19 mouse cellular contexts compared by ENCODE assay signal in the genomic region with DNA sequence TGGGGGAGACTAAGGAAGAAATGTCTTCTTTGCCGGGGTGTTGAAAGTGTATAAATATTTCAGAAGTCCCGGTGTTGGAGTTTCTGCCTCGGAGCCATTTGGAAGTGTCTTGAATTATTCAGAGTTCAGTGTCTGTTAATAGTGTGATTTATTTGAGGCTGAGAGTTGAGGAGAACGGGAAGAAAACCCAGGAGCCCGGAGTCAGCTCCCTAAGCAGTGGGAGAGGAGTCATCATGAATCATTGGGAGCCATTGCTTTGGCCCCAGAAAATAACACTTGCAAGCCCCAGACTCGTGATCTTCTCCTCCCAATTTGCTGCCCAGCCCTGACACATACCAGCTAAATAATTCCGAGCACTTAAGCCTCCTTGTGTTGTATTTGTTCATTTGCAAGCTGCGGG.
DNase-seq lines count a peak whose midpoint lies in the region; ATAC-seq and TF ChIP-seq lines count a peak whose summit lies in the region.
"Had no signal": no experiment of that assay in that cellular context is flagged by ENCODE, and none has a peak within 500 bp of the region (broad histone marks: within the 10 kb centered on the region; RNA-seq: fewer than 3 reads in every experiment).

No protein-coding gene starts in this region.

- no peaks in the 10 kb centered on the region for H3K4me1 ChIP-seq in hindbrain, embryonic 13.5 days (replicated peaks)
- no peaks in the 10 kb centered on the region for H3K4me1 ChIP-seq in hindbrain, embryonic 14.5 days (replicated peaks; ENCODE audit: control insufficient read depth, insufficient read depth, low read length)
- 0 out of 2 replicates have a peak, but pooled peaks cover 5% of the 10 kb centered on the region for H3K4me1 ChIP-seq in midbrain, embryonic 13.5 days (replicated peaks)
- H3K4me1 ChIP-seq in midbrain, embryonic 11.5 days (ENCODE audit: control insufficient read depth, insufficient read depth, low read length) = no peaks in the 10 kb centered on the region
- 0 out of 2 replicates have a peak, but pooled peaks cover 6% of the 10 kb centered on the region for H3K4me1 ChIP-seq in midbrain, postnatal 0 days (ENCODE audit: insufficient read depth, low read length)
- H3K4me1 ChIP-seq in forebrain, postnatal 0 days (ENCODE audit: insufficient read depth) = no peaks in the 10 kb centered on the region
- H3K4me1 ChIP-seq: embryonic facial prominence, embryonic 12.5 days; forebrain, embryonic 12.5 days; heart, embryonic 12.5 days had no signal

- no peaks in the 10 kb centered on the region for H3K36me3 ChIP-seq in hindbrain, embryonic 13.5 days
- no peaks in the 10 kb centered on the region for H3K36me3 ChIP-seq in hindbrain, embryonic 14.5 days (replicated peaks; ENCODE audit: control insufficient read depth, insufficient read depth)
- H3K36me3 ChIP-seq in midbrain, embryonic 13.5 days = no peaks in the 10 kb centered on the region
- no peaks in the 10 kb centered on the region for H3K36me3 ChIP-seq in midbrain, embryonic 11.5 days (ENCODE audit: control insufficient read depth, insufficient read depth, low read length)
- no peaks in the 10 kb centered on the region for H3K36me3 ChIP-seq in midbrain, postnatal 0 days (ENCODE audit: insufficient read depth, low read length)
- no peaks in the 10 kb centered on the region for H3K36me3 ChIP-seq in forebrain, postnatal 0 days (ENCODE audit: insufficient read depth)
- H3K36me3 ChIP-seq: embryonic facial prominence, embryonic 12.5 days; forebrain, embryonic 12.5 days; heart, embryonic 12.5 days had no signal

- H3K9ac ChIP-seq in hindbrain, embryonic 13.5 days = no peak overlapping the region
- no peak overlapping the region for H3K9ac ChIP-seq in hindbrain, embryonic 14.5 days
- no peak overlapping the region for H3K9ac ChIP-seq in midbrain, embryonic 13.5 days (replicated peaks)
- H3K9ac ChIP-seq in midbrain, embryonic 11.5 days (ENCODE audit: low read length) = no peak overlapping the region
- no peak overlapping the region for H3K9ac ChIP-seq in midbrain, postnatal 0 days (replicated peaks; ENCODE audit: low read length, poor library complexity, severe bottlenecking)
- no peak overlapping the region for H3K9ac ChIP-seq in forebrain, postnatal 0 days
- H3K9ac ChIP-seq: embryonic facial prominence, embryonic 12.5 days; forebrain, embryonic 12.5 days; heart, embryonic 12.5 days had no signal

- no peak overlapping the region for H3K4me3 ChIP-seq in hindbrain, embryonic 13.5 days
- H3K4me3 ChIP-seq in hindbrain, embryonic 14.5 days (replicated peaks; ENCODE audit: low read length) = no peak overlapping the region
- H3K4me3 ChIP-seq in midbrain, embryonic 13.5 days (replicated peaks) = no peak overlapping the region
- no peak overlapping the region for H3K4me3 ChIP-seq in midbrain, embryonic 11.5 days (ENCODE audit: low read depth, low read length)
- no peak overlapping the region for H3K4me3 ChIP-seq in midbrain, postnatal 0 days (ENCODE audit: low read depth, low read length)
- H3K4me3 ChIP-seq in forebrain, postnatal 0 days (ENCODE audit: low read depth, low read length) = no peak overlapping the region
- H3K4me3 ChIP-seq: embryonic facial prominence, embryonic 12.5 days; forebrain, embryonic 12.5 days; heart, embryonic 12.5 days had no signal

- H3K27ac ChIP-seq in hindbrain, embryonic 13.5 days = peak overlapping the region; percentile 18; the same call in 1 of the 2 replicates
- no peak overlapping the region for H3K27ac ChIP-seq in hindbrain, embryonic 14.5 days
- 0 out of 2 replicates have a peak overlapping the region, but pooled peaks have one; percentile 16 for H3K27ac ChIP-seq in midbrain, embryonic 13.5 days
- H3K27ac ChIP-seq in midbrain, embryonic 11.5 days (ENCODE audit: low read depth, low read length) = no peak overlapping the region
- peak overlapping the region; percentile 47 for H3K27ac ChIP-seq in midbrain, postnatal 0 days (ENCODE audit: low read depth, low read length)
- no peak overlapping the region for H3K27ac ChIP-seq in forebrain, postnatal 0 days (ENCODE audit: low read depth, low read length)
- H3K27ac ChIP-seq: embryonic facial prominence, embryonic 12.5 days; forebrain, embryonic 12.5 days; hindbrain, postnatal 0 days had no signal

- H3K9me3 ChIP-seq in hindbrain, embryonic 13.5 days = no peaks in the 10 kb centered on the region
- 0 out of 2 replicates have a peak, but pooled peaks cover 4% of the 10 kb centered on the region for H3K9me3 ChIP-seq in hindbrain, embryonic 14.5 days (ENCODE audit: control insufficient read depth, low read length)
- no peaks in the 10 kb centered on the region for H3K9me3 ChIP-seq in midbrain, embryonic 13.5 days
- no peaks in the 10 kb centered on the region for H3K9me3 ChIP-seq in midbrain, embryonic 11.5 days (ENCODE audit: control insufficient read depth, low read length)
- no peaks in the 10 kb centered on the region for H3K9me3 ChIP-seq in midbrain, postnatal 0 days (ENCODE audit: low read length)
- H3K9me3 ChIP-seq in forebrain, postnatal 0 days (ENCODE audit: low read length) = no peaks in the 10 kb centered on the region
- H3K9me3 ChIP-seq: embryonic facial prominence, embryonic 12.5 days; forebrain, embryonic 12.5 days had no signal

- H3K27me3 ChIP-seq in hindbrain, embryonic 13.5 days = no peaks in the 10 kb centered on the region
- no peaks in the 10 kb centered on the region for H3K27me3 ChIP-seq in hindbrain, embryonic 14.5 days (ENCODE audit: control insufficient read depth, insufficient read depth, low read length)
- no peaks in the 10 kb centered on the region for H3K27me3 ChIP-seq in midbrain, embryonic 13.5 days
- H3K27me3 ChIP-seq in midbrain, embryonic 11.5 days (ENCODE audit: control insufficient read depth, insufficient read depth, low read length) = no peaks in the 10 kb centered on the region
- H3K27me3 ChIP-seq in midbrain, postnatal 0 days (ENCODE audit: insufficient read depth, low read length) = no peaks in the 10 kb centered on the region
- no peaks in the 10 kb centered on the region for H3K27me3 ChIP-seq in forebrain, postnatal 0 days (ENCODE audit: insufficient read depth, low read length)
- H3K27me3 ChIP-seq: embryonic facial prominence, embryonic 12.5 days; forebrain, embryonic 12.5 days; heart, embryonic 12.5 days had no signal

- DNase-seq in hindbrain, embryonic 14.5 days (ENCODE audit: low spot score) = no peak
- no peak for DNase-seq in midbrain, embryonic 11.5 days (ENCODE audit: low spot score, missing footprints)
- peak; percentile 43 for DNase-seq in brain, adult 2 months (ENCODE audit: low read depth, low spot score)
- no peak for DNase-seq in midbrain, postnatal 0 days (ENCODE audit: low spot score)
- no peak for DNase-seq in heart, adult 18-20 months
- DNase-seq in forebrain, postnatal 0 days = no peak
- DNase-seq: adrenal gland, adult 8-10 months; adrenal gland, postnatal 36 days; cerebellum, adult 11 months; cerebellum, adult 8-10 months; cerebellum, postnatal 25 days; gastrocnemius, postnatal 14 days had no signal

- no peak overlapping the region for H3K4me2 ChIP-seq in hindbrain, embryonic 13.5 days
- no peak overlapping the region for H3K4me2 ChIP-seq in hindbrain, embryonic 14.5 days (replicated peaks)
- H3K4me2 ChIP-seq in midbrain, embryonic 13.5 days (replicated peaks) = no peak overlapping the region
- H3K4me2 ChIP-seq in midbrain, embryonic 11.5 days = no peak overlapping the region
- no peak overlapping the region for H3K4me2 ChIP-seq in midbrain, postnatal 0 days (ENCODE audit: low read depth, low read length, poor library complexity, severe bottlenecking)
- no peak overlapping the region for H3K4me2 ChIP-seq in forebrain, postnatal 0 days (ENCODE audit: low read depth)
- H3K4me2 ChIP-seq: embryonic facial prominence, embryonic 12.5 days; forebrain, embryonic 12.5 days; heart, embryonic 12.5 days had no signal

- no peak for ATAC-seq in hindbrain, embryonic 13.5 days (ENCODE audit: low FRiP score)
- no peak for ATAC-seq in hindbrain, embryonic 14.5 days (ENCODE audit: low FRiP score)
- ATAC-seq in midbrain, embryonic 13.5 days = no peak
- ATAC-seq in midbrain, embryonic 11.5 days (ENCODE audit: low FRiP score) = no peak
- no peak for ATAC-seq in midbrain, postnatal 0 days (ENCODE audit: low FRiP score)
- no peak for ATAC-seq in forebrain, postnatal 0 days
- ATAC-seq: forebrain, embryonic 16.5 days; hindbrain, postnatal 0 days had no signal

- WGBS in hindbrain, embryonic 13.5 days = 73% methylated on average over 8 of the region's 8 CpGs
- WGBS in hindbrain, embryonic 14.5 days = 75% methylated on average over 8 of the region's 8 CpGs
- WGBS in midbrain, embryonic 13.5 days = 68% methylated on average over 8 of the region's 8 CpGs
- 76% methylated on average over 8 of the region's 8 CpGs for WGBS in midbrain, embryonic 11.5 days
- WGBS in midbrain, postnatal 0 days = 59% methylated on average over 8 of the region's 8 CpGs
- WGBS in forebrain, postnatal 0 days = 78% methylated on average over 8 of the region's 8 CpGs

- TF ChIP-seq CTCF in midbrain, postnatal 0 days (IDR thresholded peaks at IDR 0.05) = no peak
- no peak for TF ChIP-seq CTCF in forebrain, postnatal 0 days (IDR thresholded peaks at IDR 0.05; ENCODE audit: low read depth)

Comparison
In these comparisons a context has a peak if more than half of its experiments do, and no peak if none do; other contexts are left out.
1. H3K27ac ChIP-seq: peak in hindbrain, embryonic 13.5 days (single experiment), midbrain, embryonic 13.5 days (single experiment) and midbrain, postnatal 0 days (single experiment); none in hindbrain, embryonic 14.5 days (single experiment), midbrain, embryonic 11.5 days (single experiment) and forebrain, postnatal 0 days (single experiment).